Mouse (Mus musculus) liver, embryonic 14.5 days (tissue): ENCODE data around the gene Dlg2.

Source experiments
- CTCF ChIP-seq: IDR thresholded peaks from 2 replicates; pipeline ENCODE4 v1.5.1; 2016; ENCODE audit warnings: antibody characterized with exemption, low read depth, control low read depth
- EP300 ChIP-seq: IDR thresholded peaks from 2 replicates; pipeline ENCODE4 v1.6.1; 2016; ENCODE audit warnings: antibody characterized with exemption, low read depth

- TF ChIP-seq CTCF (no peak), EP300 (no peak)
Measured at GRCm38 (mm10) chr7:92486878-92487277, 2010.4 kb downstream of the Dlg2 start.
